Mouse (Mus musculus): ENCODE data around the gene Lhx8.

Gene Lhx8

DNA sequence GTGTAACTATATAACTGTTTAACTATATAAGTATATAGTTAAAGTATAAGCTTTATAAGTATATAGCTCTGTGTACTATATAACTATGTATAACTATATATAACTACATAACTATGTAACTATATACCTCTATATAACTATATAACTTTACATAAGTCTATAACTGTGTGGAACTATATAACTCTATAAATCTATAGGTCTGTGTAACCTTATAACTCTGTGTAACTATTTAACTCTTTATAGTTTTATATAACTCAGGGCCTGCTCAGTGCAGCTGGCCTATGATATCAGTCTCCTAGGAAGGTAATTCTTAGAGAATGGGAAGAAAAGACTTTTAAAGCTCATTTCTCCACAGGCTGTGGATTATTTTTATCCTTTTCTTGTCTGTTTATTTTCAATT lies 73.1 kb downstream of the Lhx8 start:
- DNase-seq (ENCODE audit: extremely low spot score, low spot score): no peak
